Mouse (Mus musculus) megakaryocyte, embryonic 14.5 days (primary cell): ENCODE data around the gene H2al1c. TPM values are rescaled to one million over a fixed set of nuclear protein-coding genes. Genes with fewer than 3 reads are reported as not detected.
"Not testable (repeated sequence)": the region's sequence is repeated elsewhere in the genome, so short reads cannot be mapped to it uniquely, and the experiment has no call there.

Experiments used
- H3K27me3 ChIP-seq: replicated peaks from 2 replicates; pipeline ENCODE3; 2012; ENCODE audit warnings: inconsistent platforms
- H3K36me3 ChIP-seq: replicated peaks from 2 replicates; pipeline ENCODE3; 2012; ENCODE audit warnings: low read length, inconsistent platforms, mixed read lengths
- H3K4me1 ChIP-seq: 2 replicates; pipeline ENCODE4 v1.6.1; 2012; ENCODE audit warnings: inconsistent platforms
- H3K4me3 ChIP-seq: replicated peaks from 2 replicates; pipeline ENCODE3; 2012; ENCODE audit warnings: moderate library complexity, mild to moderate bottlenecking, inconsistent platforms
- H3K9me3 ChIP-seq: 2 replicates; pipeline ENCODE4 v1.6.1; 2012; ENCODE audit warnings: inconsistent platforms
- FLI1 ChIP-seq: IDR thresholded peaks from 2 replicates; pipeline ENCODE4 v1.6.1; 2012; ENCODE audit warnings: low read length, inconsistent platforms, mixed read lengths
- GATA1 ChIP-seq: IDR thresholded peaks from 3 replicates; pipeline ENCODE4 v1.6.1; 2012; ENCODE audit warnings: mixed read lengths, low read length, inconsistent platforms, borderline replicate concordance
- polyA plus RNA-seq: library from polyadenylated mRNA; stranded (reverse); fragments of >175 nt; gene quantifications from 2 replicates; pipeline ENCODE4 v1.2.3, GENCODE M21; 2012; ENCODE audit warnings: low replicate concordance; ENCODE audit not compliant: insufficient read depth

Gene H2al1c
- not detected in 2 replicates for polyA plus RNA-seq

DNA sequence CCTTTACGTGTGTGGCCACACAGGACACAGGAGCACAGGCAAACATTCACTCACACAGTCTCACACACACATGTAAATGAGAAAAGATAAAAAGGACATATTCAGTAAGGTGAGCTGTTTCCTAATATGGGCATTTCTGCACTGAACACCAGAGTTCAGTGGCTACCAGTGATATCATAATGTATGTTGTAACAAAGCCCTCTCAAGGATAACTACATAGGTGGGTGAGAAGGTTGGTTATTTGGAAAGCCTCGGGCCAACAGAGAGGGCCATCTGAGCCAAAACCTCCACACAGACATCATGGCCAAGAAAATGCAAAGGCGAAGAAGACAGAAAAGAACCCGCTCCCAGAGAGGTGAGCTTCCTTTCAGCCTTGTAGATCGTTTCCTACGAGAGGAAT is at the start of gene H2al1c:
H2al1c (plus strand) TSS at position 301 of the 400 bp plus-strand sequence.
- H3K9me3 ChIP-seq, H3K4me1 ChIP-seq, H3K4me3 ChIP-seq: not testable (repeated sequence)

DNA sequence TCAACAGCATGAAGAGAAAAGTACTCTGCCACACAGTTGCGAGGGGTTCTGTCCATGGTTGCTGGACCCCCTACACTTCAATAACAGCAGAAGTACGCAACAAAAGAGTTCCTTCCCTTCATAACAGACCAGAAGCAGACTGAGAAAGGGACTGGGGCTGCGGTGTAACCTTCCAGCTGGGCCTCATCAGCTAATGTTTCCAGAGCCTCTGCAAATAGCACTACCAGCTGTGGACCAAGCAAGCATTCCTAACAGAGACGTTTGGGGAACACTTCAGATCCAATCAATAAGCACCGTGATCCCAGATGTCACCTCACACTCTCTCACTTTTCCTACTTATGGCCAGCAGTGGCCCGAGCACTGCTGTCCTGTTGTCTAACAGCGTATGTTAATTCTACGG is 40.5 kb upstream of the H2al1c start:
- TF ChIP-seq FLI1 = no peak
- no peak for TF ChIP-seq GATA1
- no peaks in the 10 kb centered on the region for H3K9me3 ChIP-seq
- H3K4me1 ChIP-seq = no peaks in the 10 kb centered on the region
- no peak overlapping the region for H3K4me3 ChIP-seq
- peaks cover 38% of the 10 kb centered on the region for H3K27me3 ChIP-seq
- H3K36me3 ChIP-seq = no peaks in the 10 kb centered on the region

More for the DNA sequence above, at the start of gene H2al1c:
- not testable (repeated sequence) for H3K27me3 ChIP-seq, H3K36me3 ChIP-seq

DNA sequence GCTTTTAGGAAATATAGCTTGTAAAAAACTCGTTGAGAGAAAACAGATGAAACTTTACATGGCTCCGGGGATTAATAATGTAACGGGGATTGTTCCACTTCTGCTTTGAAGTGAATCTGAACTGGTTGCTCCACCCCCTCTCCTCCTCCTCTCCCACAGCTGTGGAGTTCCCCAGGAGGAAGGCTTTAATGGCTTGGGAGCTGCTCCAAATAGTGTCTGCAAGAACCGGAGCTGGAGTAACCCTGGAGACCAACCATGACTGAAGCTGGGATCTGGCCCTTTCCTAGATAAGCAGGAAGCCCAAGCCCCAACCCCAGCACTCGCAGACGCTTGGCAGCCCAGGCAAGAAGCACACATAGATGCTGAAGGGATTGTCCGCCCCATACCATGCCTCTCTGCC is 37.7 kb upstream of the H2al1c start:
- TF ChIP-seq FLI1 (no peak), GATA1 (no peak)

DNA sequence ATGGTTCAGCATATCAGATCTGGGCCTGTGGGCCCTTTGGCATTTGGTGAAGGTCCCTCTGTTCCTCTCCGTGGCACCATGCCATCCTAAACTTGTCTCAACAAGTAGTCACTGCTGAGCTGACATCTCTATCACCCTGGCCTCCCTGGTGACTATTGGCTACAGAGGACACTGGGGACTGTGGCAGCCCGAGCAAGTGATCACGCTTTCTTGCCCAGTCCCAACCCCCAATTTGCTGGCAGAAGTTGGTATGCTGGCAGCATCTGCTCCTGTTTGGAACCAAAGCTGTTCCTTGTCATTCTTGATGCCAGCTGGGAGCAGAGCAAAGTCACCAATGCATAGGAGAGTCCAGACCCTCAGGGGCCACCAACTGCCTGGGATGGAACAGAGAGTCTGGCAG is 36.4 kb upstream of the H2al1c start:
- TF ChIP-seq FLI1 = no peak
- TF ChIP-seq GATA1 = no peak
- H3K4me3 ChIP-seq = no peak overlapping the region
- no peaks in the 10 kb centered on the region for H3K4me1 ChIP-seq
- H3K9me3 ChIP-seq = no peaks in the 10 kb centered on the region
- peaks cover 42% of the 10 kb centered on the region for H3K27me3 ChIP-seq
- no peaks in the 10 kb centered on the region for H3K36me3 ChIP-seq

More for the DNA sequence above, 37.7 kb upstream of the H2al1c start:
- H3K4me3 ChIP-seq = no peak overlapping the region
- no peaks in the 10 kb centered on the region for H3K9me3 ChIP-seq
- H3K36me3 ChIP-seq = no peaks in the 10 kb centered on the region
- H3K4me1 ChIP-seq = no peaks in the 10 kb centered on the region
- H3K27me3 ChIP-seq = peaks cover 42% of the 10 kb centered on the region

DNA sequence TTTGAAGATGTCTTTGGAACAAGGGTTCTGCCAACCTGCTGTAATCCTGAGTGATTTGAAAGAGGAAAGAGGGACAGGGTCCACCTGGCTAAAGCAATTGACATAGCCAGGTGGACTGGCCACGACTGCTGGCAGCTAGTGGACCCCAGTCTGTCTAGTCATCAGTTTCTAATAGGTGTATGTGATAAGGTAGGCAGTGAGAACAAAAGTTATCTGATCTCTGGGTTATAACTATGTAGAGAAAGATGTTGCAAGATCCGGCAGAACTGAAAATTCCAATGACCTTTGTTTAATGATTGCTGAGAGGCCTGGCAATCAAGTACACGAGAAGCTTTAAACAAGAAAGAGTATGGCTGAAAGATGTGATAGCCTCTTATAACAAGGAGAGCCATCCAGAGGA is 32.3 kb upstream of the H2al1c start:
- no peaks in the 10 kb centered on the region for H3K9me3 ChIP-seq
- H3K27me3 ChIP-seq = peaks cover 36% of the 10 kb centered on the region
- H3K36me3 ChIP-seq = no peaks in the 10 kb centered on the region

DNA sequence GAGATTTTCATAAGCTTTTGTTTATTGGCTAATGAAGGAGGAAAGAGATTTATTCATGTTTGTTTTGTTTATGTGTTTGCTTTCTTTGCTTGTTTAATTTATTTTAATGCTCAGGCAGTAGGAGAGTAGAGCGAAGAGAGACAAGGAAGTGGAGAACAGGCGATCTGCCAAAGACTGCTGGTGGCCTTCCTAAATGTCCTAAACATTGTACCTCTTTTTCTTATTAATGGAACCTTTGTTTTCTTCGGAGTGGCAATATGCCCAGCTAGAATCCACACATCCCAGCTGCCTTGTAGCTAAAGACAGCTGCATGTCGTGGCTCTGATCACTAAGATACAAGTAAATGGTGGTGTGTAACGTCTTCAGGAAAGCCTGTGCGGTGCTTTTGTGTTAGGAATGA is 28.4 kb upstream of the H2al1c start:
- peaks cover 19% of the 10 kb centered on the region for H3K27me3 ChIP-seq
- H3K36me3 ChIP-seq = no peaks in the 10 kb centered on the region
- TF ChIP-seq GATA1 (no peak), FLI1 (no peak)
- H3K4me3 ChIP-seq = no peak overlapping the region
- H3K9me3 ChIP-seq = no peaks in the 10 kb centered on the region
- no peaks in the 10 kb centered on the region for H3K4me1 ChIP-seq

More for the DNA sequence above, 32.3 kb upstream of the H2al1c start:
- TF ChIP-seq FLI1 = no peak
- TF ChIP-seq GATA1 = no peak
- Histone ChIP-seq H3K4me1 (no peaks in the 10 kb centered on the region), H3K4me3 (no peak overlapping the region)

DNA sequence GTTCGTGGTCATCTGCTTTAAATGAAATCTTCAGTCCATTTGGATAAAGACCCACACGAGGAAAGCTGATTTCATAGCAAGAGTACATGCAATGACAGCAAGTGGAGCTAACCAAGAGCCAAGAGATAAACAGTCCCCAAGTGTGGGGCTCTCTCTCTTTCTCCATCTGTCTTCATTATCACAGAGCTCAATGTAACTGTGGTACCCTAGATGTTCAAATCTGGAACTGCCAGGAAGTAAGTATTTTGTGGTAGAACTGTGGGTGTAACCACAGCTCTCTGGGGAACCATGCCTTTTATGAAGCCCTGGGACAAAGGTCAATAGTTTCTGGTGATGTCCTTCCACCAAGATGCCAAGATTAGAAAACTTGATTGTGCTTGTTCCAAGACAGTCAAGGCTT is 24.7 kb upstream of the H2al1c start:
- no peak for TF ChIP-seq FLI1
- peaks cover 20% of the 10 kb centered on the region for H3K9me3 ChIP-seq
- H3K4me3 ChIP-seq = no peak overlapping the region
- H3K36me3 ChIP-seq = no peaks in the 10 kb centered on the region
- H3K27me3 ChIP-seq = peaks cover 16% of the 10 kb centered on the region
- no peaks in the 10 kb centered on the region for H3K4me1 ChIP-seq

DNA sequence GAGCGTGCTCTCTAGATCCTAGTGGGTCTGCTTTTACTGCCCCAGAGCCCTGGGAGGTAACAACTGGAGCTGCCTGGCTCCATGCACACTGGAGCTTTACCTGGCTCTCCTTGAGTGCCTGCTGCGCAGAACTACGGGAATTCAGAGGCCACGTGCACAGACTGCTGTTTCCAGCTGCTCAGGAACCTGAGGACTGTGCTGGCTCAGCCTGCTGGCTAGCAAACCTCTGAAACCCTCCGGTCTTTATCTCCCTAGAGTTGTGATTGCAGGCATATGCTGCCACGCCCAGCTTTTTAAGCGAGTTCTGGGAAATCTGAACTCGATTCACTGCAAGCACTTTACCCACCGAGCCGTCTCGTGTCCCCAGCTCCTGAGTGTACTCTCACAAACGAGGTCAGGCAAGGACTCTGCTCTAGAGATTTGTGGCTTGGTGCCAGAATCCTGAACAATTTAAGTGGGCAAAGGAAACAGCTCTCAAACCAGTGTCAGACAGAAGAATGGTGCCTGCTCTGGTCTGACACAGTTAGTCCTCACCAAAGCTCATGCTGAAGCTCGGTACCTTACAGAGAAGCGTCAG is 17.1 kb upstream of the H2al1c start:
- Histone ChIP-seq H3K27me3 (peaks cover 32% of the 10 kb centered on the region), H3K4me1 (no peaks in the 10 kb centered on the region)

DNA sequence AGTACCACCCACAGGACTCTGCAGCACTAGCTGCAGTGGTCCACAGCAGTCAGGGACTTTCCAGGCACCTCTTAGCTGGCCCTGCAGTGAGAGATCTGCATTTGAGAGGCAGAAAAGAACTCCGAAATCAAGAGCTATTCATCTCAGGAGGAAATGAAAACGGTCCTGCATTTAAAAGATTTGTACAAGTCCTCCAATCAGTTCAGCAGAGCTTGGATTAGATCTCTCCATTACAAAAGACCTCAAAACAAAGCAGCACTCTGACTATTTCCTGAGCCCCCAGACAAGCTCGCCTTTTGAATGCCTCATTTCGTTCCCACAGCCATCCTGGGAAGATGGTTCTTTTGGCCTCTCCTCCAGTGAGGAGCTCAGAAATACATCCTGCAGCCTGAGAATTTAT is 16.2 kb upstream of the H2al1c start:
- Histone ChIP-seq H3K36me3 (no peaks in the 10 kb centered on the region), H3K4me1 (no peaks in the 10 kb centered on the region), H3K9me3 (peaks cover 29% of the 10 kb centered on the region), H3K4me3 (no peak overlapping the region), H3K27me3 (peaks cover 36% of the 10 kb centered on the region)
- TF ChIP-seq FLI1 (no peak), GATA1 (no peak)

More for the DNA sequence above, 17.1 kb upstream of the H2al1c start:
- no peaks in the 10 kb centered on the region for H3K36me3 ChIP-seq
- H3K9me3 ChIP-seq = peaks cover 36% of the 10 kb centered on the region
- H3K4me3 ChIP-seq = no peak overlapping the region
- TF ChIP-seq FLI1 (no peak), GATA1 (no peak)

DNA sequence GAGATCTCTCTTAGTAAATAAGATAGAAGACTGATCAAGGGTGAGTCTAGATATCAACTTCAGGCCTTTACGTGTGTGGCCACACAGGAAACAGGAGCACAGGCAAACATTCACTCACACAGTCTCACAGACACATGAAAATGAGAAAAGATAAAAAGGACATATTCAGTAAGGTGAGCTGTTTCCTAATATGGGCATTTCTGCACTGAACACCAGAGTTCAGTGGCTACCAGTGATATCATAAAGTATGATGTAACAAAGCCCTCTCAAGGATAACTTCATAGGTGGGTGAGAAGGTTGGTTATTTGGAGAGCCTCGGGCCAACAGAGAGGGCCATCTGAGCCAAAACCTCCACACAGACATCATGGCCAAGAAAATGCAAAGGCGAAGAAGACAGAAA is 6.5 kb upstream of the H2al1c start, which contains the start of gene H2al1a:
H2al1a (plus strand) TSS at position 301 of the 400 bp plus-strand sequence.
- H3K36me3 ChIP-seq, H3K4me3 ChIP-seq, H3K4me1 ChIP-seq, H3K27me3 ChIP-seq, H3K9me3 ChIP-seq: not testable (repeated sequence)

DNA sequence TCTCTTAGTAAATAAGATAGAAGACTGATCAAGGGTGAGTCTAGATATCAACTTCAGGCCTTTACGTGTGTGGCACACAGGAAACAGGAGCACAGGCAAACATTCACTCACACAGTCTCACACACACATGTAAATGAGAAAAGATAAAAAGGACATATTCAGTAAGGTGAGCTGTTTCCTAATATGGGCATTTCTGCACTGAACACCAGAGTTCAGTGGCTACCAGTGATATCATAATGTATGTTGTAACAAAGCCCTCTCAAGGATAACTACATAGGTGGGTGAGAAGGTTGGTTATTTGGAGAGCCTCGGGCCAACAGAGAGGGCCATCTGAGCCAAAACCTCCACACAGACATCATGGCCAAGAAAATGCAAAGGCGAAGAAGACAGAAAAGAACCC is 3.3 kb upstream of the H2al1c start, which contains the start of gene H2al1b:
H2al1b (plus strand) TSS at position 301 of the 400 bp plus-strand sequence.
- H3K4me3 ChIP-seq, H3K27me3 ChIP-seq, H3K4me1 ChIP-seq, H3K9me3 ChIP-seq, H3K36me3 ChIP-seq: not testable (repeated sequence)

DNA sequence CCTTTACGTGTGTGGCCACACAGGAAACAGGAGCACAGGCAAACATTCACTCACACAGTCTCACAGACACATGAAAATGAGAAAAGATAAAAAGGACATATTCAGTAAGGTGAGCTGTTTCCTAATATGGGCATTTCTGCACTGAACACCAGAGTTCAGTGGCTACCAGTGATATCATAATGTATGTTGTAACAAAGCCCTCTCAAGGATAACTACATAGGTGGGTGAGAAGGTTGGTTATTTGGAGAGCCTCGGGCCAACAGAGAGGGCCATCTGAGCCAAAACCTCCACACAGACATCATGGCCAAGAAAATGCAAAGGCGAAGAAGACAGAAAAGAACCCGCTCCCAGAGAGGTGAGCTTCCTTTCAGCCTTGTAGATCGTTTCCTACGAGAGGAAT is 3.1 kb downstream of the H2al1c start, which contains the start of gene H2al1d:
H2al1d (plus strand) TSS at position 301 of the 400 bp plus-strand sequence.
- not testable (repeated sequence) for H3K36me3 ChIP-seq, H3K4me1 ChIP-seq, H3K4me3 ChIP-seq, H3K27me3 ChIP-seq, H3K9me3 ChIP-seq

DNA sequence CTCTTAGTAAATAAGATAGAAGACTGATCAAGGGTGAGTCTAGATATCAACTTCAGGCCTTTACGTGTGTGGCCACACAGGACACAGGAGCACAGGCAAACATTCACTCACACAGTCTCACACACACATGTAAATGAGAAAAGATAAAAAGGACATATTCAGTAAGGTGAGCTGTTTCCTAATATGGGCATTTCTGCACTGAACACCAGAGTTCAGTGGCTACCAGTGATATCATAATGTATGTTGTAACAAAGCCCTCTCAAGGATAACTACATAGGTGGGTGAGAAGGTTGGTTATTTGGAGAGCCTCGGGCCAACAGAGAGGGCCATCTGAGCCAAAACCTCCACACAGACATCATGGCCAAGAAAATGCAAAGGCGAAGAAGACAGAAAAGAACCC is 6.2 kb downstream of the H2al1c start, which contains the start of gene H2al1e:
H2al1e (plus strand) TSS at position 301 of the 400 bp plus-strand sequence.
- H3K4me1 ChIP-seq, H3K36me3 ChIP-seq, H3K4me3 ChIP-seq, H3K27me3 ChIP-seq, H3K9me3 ChIP-seq: not testable (repeated sequence)

DNA sequence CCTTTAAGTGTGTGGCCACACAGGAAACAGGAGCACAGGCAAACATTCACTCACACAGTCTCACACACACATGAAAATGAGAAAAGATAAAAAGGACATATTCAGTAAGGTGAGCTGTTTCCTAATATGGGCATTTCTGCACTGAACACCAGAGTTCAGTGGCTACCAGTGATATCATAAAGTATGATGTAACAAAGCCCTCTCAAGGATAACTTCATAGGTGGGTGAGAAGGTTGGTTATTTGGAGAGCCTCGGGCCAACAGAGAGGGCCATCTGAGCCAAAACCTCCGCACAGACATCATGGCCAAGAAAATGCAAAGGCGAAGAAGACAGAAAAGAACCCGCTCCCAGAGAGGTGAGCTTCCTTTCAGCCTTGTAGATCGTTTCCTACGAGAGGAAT is 9.4 kb downstream of the H2al1c start, which contains the start of gene H2al1f:
H2al1f (plus strand) TSS at position 301 of the 400 bp plus-strand sequence.
- H3K27me3 ChIP-seq, H3K4me1 ChIP-seq, H3K9me3 ChIP-seq, H3K36me3 ChIP-seq, H3K4me3 ChIP-seq: not testable (repeated sequence)

DNA sequence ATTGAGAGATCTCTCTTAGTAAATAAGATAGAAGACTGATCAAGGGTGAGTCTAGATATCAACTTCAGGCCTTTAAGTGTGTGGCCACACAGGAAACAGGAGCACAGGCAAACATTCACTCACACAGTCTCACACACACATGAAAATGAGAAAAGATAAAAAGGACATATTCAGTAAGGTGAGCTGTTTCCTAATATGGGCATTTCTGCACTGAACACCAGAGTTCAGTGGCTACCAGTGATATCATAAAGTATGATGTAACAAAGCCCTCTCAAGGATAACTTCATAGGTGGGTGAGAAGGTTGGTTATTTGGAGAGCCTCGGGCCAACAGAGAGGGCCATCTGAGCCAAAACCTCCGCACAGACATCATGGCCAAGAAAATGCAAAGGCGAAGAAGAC is 12.5 kb downstream of the H2al1c start, which contains the start of gene H2al1g:
H2al1g (plus strand) TSS at position 301 of the 400 bp plus-strand sequence.
- H3K4me3 ChIP-seq, H3K36me3 ChIP-seq, H3K9me3 ChIP-seq, H3K27me3 ChIP-seq, H3K4me1 ChIP-seq: not testable (repeated sequence)
